Mouse (Mus musculus) lung, adult 2 months (tissue): ENCODE results near the gene Macrod2.

Experiments used
- CTCF ChIP-seq: fragments of 200-500 bp; IDR thresholded peaks from 2 replicates; pipeline ENCODE4 v1.5.1; 2011; ENCODE audit warnings: mild to moderate bottlenecking, low read length, control low read depth; ENCODE audit not compliant: insufficient read depth
- POLR2A ChIP-seq: fragments of 200-500 bp; IDR thresholded peaks from 2 replicates; pipeline ENCODE4 v1.6.1; 2011; ENCODE audit warnings: low read depth, mild to moderate bottlenecking, control low read depth, low read length, borderline replicate concordance; ENCODE audit errors: extremely low read depth

DNA sequence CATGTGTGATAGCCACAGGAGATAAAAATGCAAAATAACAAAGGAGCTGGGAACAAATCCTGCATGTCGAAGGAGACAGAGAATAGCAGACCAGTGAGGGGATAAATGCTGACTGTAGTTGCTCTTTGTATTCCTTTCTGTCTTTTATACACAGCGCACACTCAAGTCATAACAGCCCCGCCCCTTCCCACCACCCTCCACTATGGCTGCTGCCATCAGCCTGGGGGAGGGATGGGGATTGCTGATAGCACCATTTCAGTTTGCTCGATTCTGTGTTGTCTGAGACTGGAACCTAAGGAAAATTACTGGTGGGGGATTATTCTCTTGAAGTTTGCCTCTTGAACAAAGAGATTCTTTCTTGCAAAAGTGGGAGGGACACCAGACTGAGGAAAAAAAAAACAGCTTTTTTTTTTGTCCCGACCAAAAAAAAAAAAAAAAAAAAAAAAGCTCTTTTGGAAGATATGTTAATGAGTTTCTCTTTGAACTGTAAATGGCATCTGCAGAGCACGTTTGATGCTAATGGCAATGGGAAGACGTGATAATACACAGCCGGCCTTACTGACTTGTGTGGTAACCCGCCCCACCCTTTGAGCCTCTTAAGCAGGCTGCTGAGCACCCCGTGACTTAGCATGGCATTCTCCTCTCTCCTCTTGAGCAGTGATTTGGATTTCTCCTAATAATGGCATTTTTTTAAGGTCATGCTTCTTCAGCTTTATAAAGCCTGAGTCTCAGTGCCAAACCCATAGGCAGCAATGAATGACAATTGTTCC is 1768.6 kb downstream of the Macrod2 start:
- TF ChIP-seq POLR2A (no peak), CTCF (no peak)
